Mouse (Mus musculus) ES-E14 (cell line): Measurements from ENCODE around the gene Gstp1. TPM values are rescaled to one million over a fixed set of nuclear protein-coding genes. Genes with fewer than 3 reads are reported as not detected.

Experiments
- DNase-seq: peaks from one replicate; pipeline ENCODE4 v3.0.0-alpha.2; 2013; ENCODE audit warnings: low read depth, low spot score
- H3K27ac ChIP-seq: 2 replicates; pipeline ENCODE4 v1.5.1; 2012; ENCODE audit warnings: low read depth, mild to moderate bottlenecking, low read length, moderate library complexity, mixed read lengths; ENCODE audit not compliant: poor library complexity, insufficient read depth, severe bottlenecking
- H3K36me3 ChIP-seq: 2 replicates; pipeline ENCODE4 v1.6.1; 2012; ENCODE audit warnings: mild to moderate bottlenecking, low read length, moderate library complexity, mixed read lengths; ENCODE audit not compliant: control insufficient read depth, poor library complexity, insufficient read depth, severe bottlenecking
- H3K4me1 ChIP-seq, 2 experiments: fragments of 150-350 bp in 1 of 2; sonication (generic) in 1 of 2; 2 replicates each; pipeline ENCODE4 v1.6.1; 2012; ENCODE audit warnings: low read length in 2 of 2, mild to moderate bottlenecking in 1 of 2, mixed read lengths in 1 of 2; ENCODE audit not compliant: control insufficient read depth in 2 of 2, insufficient read depth in 2 of 2, poor library complexity in 1 of 2
- H3K4me3 ChIP-seq, 2 experiments: fragments of 150-350 bp in 1 of 2; sonication (generic) in 1 of 2; 2 replicates each; pipeline ENCODE4 v1.5.1; 2012; ENCODE audit warnings: low read length in 2 of 2, low read depth in 1 of 2, mild to moderate bottlenecking in 1 of 2, mixed read lengths in 1 of 2; ENCODE audit not compliant: insufficient read depth in 1 of 2, poor library complexity in 1 of 2, severe bottlenecking in 1 of 2
- H3K9ac ChIP-seq: 2 replicates; pipeline ENCODE4 v1.6.1; 2012; ENCODE audit warnings: low read depth, mild to moderate bottlenecking, low read length, mixed read lengths; ENCODE audit not compliant: poor library complexity, insufficient read depth, severe bottlenecking
- H3K9me3 ChIP-seq: fragments of 150-350 bp; sonication (generic); 2 replicates; pipeline ENCODE4 v1.6.1; 2012; ENCODE audit warnings: low read depth, mild to moderate bottlenecking, low read length; ENCODE audit not compliant: control insufficient read depth, insufficient read depth
- CHD2 ChIP-seq: IDR thresholded peaks from 2 replicates; pipeline ENCODE4 v1.6.1; 2014; ENCODE audit warnings: mild to moderate bottlenecking, low read depth, low read length, inconsistent platforms
- HCFC1 ChIP-seq: IDR thresholded peaks from 2 replicates; pipeline ENCODE4 v1.6.1; 2012; ENCODE audit warnings: low read length, inconsistent platforms, borderline replicate concordance; ENCODE audit not compliant: insufficient read depth
- MAFK ChIP-seq: IDR thresholded peaks from 2 replicates; pipeline ENCODE4 v1.6.1; 2014; ENCODE audit warnings: mild to moderate bottlenecking, low read depth, low read length, inconsistent platforms; ENCODE audit not compliant: insufficient read depth
- ZC3H11A ChIP-seq: IDR thresholded peaks from 2 replicates; pipeline ENCODE4 v1.6.1; 2012; ENCODE audit warnings: low read depth, mild to moderate bottlenecking, inconsistent platforms, low read length, borderline replicate concordance
- ZNF384 ChIP-seq: IDR thresholded peaks from 2 replicates; pipeline ENCODE4 v1.6.1; 2012; ENCODE audit warnings: low read depth, low read length, inconsistent platforms
- in situ Hi-C, 2 experiments: fragments of 600-800 bp; cut with MboI; formaldehyde crosslinking; loops; one replicate each; pipeline ENCODE4 v1.15.1; 2025; ENCODE audit warnings: low sequenced_read_pairs in 2 of 2, inconsistent platforms in 1 of 2; ENCODE audit not compliant: unreplicated experiment in 2 of 2
- total RNA-seq: library from RNA; depleted of rRNA; stranded (reverse); fragments of 300-350 nt; gene quantifications from 2 replicates; pipeline ENCODE4 v1.2.3, GENCODE M21; 2012; rRNA removed

Gstp1 gene
- total RNA-seq, 1 experiment, result 146 TPM

DNA sequence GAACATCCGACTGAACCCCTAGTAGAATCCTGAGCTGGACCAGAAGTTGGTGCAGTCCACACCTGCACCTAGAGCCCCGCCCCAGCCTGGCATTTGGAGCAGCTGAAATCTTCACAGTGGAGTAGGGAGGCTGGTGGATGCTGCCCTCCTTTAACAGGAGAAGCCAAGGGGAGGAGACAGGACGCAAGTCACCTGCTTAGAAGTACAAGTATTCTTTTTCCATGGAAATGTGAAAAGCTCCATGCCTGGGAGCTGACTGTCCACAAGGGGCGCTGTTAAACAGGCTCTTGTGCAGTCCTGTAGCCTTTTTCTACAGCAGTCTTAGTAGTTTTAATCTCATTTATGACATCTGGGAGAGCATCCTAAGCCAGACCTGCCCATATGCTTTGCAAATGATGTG lies 49.0 kb downstream of the Gstp1 start:
- Histone ChIP-seq H3K9me3 (no peaks in the 10 kb centered on the region), H3K9ac (no peak overlapping the region), H3K36me3 (no peaks in the 10 kb centered on the region), H3K27ac (no peak overlapping the region), H3K4me1 (peaks cover 0 to 25% of the 10 kb centered on the region in 2 experiments; a peak in 2 of 4 replicates), H3K4me3 (no peak overlapping the region)
- no peak for TF ChIP-seq MAFK
- TF ChIP-seq ZC3H11A, result no peak
- TF ChIP-seq HCFC1, result no peak
- no peak for TF ChIP-seq CHD2
- no peak for TF ChIP-seq ZNF384
- DNase-seq, result peak; percentile 37
- in situ Hi-C loops, result no loop called here

DNA sequence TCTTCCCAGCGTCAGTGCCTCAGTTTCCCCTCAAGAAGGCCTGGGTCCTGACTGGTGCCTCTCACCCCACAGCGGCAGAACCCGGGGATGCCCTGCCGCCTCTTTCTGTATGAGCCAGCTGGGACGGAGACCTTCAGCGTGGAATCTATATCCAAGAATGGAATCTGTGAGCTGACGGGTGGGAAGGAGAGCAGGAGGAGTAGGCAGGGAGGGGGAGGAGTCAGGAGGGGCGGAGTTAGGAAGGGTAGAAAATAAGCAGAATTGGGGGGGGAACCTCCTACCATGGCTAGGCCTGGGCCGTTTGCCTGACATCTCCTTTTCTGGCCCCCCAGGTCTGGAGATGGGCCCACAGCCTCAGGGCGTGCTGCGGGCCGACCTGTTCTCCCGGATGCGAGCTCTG lies 49.7 kb downstream of the Gstp1 start:
- no peak overlapping the region for H3K4me3 ChIP-seq
- no peaks in the 10 kb centered on the region for H3K9me3 ChIP-seq
- H3K4me1 ChIP-seq, result peaks cover 0 to 27% of the 10 kb centered on the region in 2 experiments; a peak in 2 of 4 replicates
- no peaks in the 10 kb centered on the region for H3K36me3 ChIP-seq
- DNase-seq, result no peak
- no peak overlapping the region for H3K9ac ChIP-seq
- no peak overlapping the region for H3K27ac ChIP-seq
- in situ Hi-C loops, result no loop called here
- TF ChIP-seq ZC3H11A (no peak), CHD2 (no peak), HCFC1 (no peak), ZNF384 (no peak), MAFK (no peak)

DNA sequence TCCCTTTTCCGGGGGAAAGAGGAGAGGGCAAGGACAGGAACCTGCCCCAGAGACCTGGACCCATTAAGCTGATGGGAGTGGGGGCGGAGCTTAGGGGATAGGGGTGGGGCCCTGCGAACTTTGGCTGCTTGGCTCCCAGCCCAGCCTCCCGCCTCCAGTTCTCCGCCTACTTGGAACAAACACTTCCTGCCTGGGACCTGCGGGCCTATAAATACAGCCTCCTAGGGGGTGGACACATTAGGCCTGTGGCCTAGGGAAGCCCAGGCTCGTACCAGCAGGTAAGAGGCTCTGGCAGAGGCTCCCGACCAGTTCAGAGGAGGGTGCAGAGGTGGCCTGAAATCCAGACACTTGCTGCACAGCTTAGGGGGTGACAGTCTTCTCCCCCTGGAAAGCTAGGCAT lies 51.5 kb downstream of the Gstp1 start, which contains the start of gene Acy3:
Gene Acy3 (plus strand): TSS at position 237 of the 400 bp plus-strand sequence.
- DNase-seq, result peak; percentile 56
- Histone ChIP-seq H3K4me3 (0 out of 4 replicates have a peak within 1 kb of the TSS, but pooled peaks of 1 of the 2 experiments have one; percentile 10), H3K9ac (0 out of 2 replicates have a peak within 1 kb of the TSS, but pooled peaks have one; percentile 28), H3K4me1 (peaks cover 0 to 25% of the 10 kb centered on the region in 2 experiments; a peak in 2 of 4 replicates), H3K9me3 (no peaks in the 10 kb centered on the region), H3K36me3 (no peaks in the 10 kb centered on the region), H3K27ac (no peak within 1 kb of the TSS)
- TF ChIP-seq MAFK, result no peak
- no peak for TF ChIP-seq ZNF384
- no peak for TF ChIP-seq HCFC1
- TF ChIP-seq CHD2, result no peak
- TF ChIP-seq ZC3H11A, result no peak
- in situ Hi-C loops, result no loop called here

Other genes starting within 250 kb of the Gstp1 start
- 79.6 and 86.1 TPM in 2 replicates for gene Chka, start 186.2 kb downstream of the Gstp1 start, total RNA-seq
- gene Tcirg1, start 130.9 kb downstream of the Gstp1 start, total RNA-seq, result 55.2 and 75.8 TPM in 2 replicates
- gene Ndufs8, start 125.2 kb downstream of the Gstp1 start, total RNA-seq, result 134 and 135 TPM in 2 replicates
- gene Aldh3b1, start 108.2 kb downstream of the Gstp1 start, total RNA-seq, result 0.76 and 1.4 TPM in 2 replicates
- 3.9 and 9.5 TPM in 2 replicates for gene Unc93b1, start 102.8 kb downstream of the Gstp1 start, total RNA-seq
- gene Aldh3b3, start 79.3 kb downstream of the Gstp1 start, total RNA-seq, result not detected in 2 replicates
- gene Aldh3b2, start 65.7 kb downstream of the Gstp1 start, total RNA-seq, result 0.21 and 0.62 TPM in 2 replicates
- 2.1 and 2.4 TPM in 2 replicates for gene Acy3, start 51.4 kb downstream of the Gstp1 start, total RNA-seq
- not detected in 2 replicates for gene Tbx10, start 45.2 kb downstream of the Gstp1 start, total RNA-seq
- 22.4 and 27.2 TPM in 2 replicates for gene Nudt8, start 37.4 kb downstream of the Gstp1 start, total RNA-seq
- gene Gm49405, start 37.4 kb downstream of the Gstp1 start, total RNA-seq, result 1.9 and 4.0 TPM in 2 replicates
- 4.6 and 12.0 TPM in 2 replicates for gene Doc2g, start 34.7 kb downstream of the Gstp1 start, total RNA-seq
- 182 and 219 TPM in 2 replicates for gene Ndufv1, start 25.2 kb downstream of the Gstp1 start, total RNA-seq
- 67.4 and 138 TPM in 2 replicates for gene Gstp2, start 8.0 kb upstream of the Gstp1 start, total RNA-seq
- 3.4 and 3.9 TPM in 2 replicates for gene Gstp3, start 21.6 kb upstream of the Gstp1 start, total RNA-seq
- not detected in 2 replicates for gene Cabp2, start 43.6 kb upstream of the Gstp1 start, total RNA-seq
- gene Cdk2ap2, start 59.2 kb upstream of the Gstp1 start, total RNA-seq, result 39.6 and 42.7 TPM in 2 replicates
- 10.5 and 17.2 TPM in 2 replicates for gene Pitpnm1, start 62.0 kb upstream of the Gstp1 start, total RNA-seq
- 26.9 and 27.9 TPM in 2 replicates for gene Aip, start 87.9 kb upstream of the Gstp1 start, total RNA-seq
- 0.13 and 0.26 TPM in 2 replicates for gene Gpr152, start 101.8 kb upstream of the Gstp1 start, total RNA-seq
- gene Cabp4, start 106.0 kb upstream of the Gstp1 start, total RNA-seq, result 1.3 and 1.8 TPM in 2 replicates
- gene Coro1b, start 110.6 kb upstream of the Gstp1 start, total RNA-seq, result 73.8 and 85.3 TPM in 2 replicates
- gene Ptprcap, start 115.6 kb upstream of the Gstp1 start, total RNA-seq, result 9.5 and 15.1 TPM in 2 replicates
- gene Rps6kb2, start 125.4 kb upstream of the Gstp1 start, total RNA-seq, result 19.7 and 26.6 TPM in 2 replicates
- 2.3 and 3.3 TPM in 2 replicates for gene Carns1, start 137.5 kb upstream of the Gstp1 start, total RNA-seq
- gene Tbc1d10c, start 153.3 kb upstream of the Gstp1 start, total RNA-seq, result 2.9 and 3.5 TPM in 2 replicates
- 407 and 426 TPM in 2 replicates for gene Ppp1ca, start 154.1 kb upstream of the Gstp1 start, total RNA-seq
- 33.1 and 42.1 TPM in 2 replicates for gene Rad9a, start 163.7 kb upstream of the Gstp1 start, total RNA-seq
- gene Clcf1, start 176.3 kb upstream of the Gstp1 start, total RNA-seq, result 2.2 and 2.7 TPM in 2 replicates
- not detected in 2 replicates for gene AC109138.7, start 176.4 kb upstream of the Gstp1 start, total RNA-seq
- 6.2 and 8.7 TPM in 2 replicates for gene Pold4, start 193.9 kb upstream of the Gstp1 start, total RNA-seq
- gene Ssh3, start 231.2 kb upstream of the Gstp1 start, total RNA-seq, result 7.3 and 15.1 TPM in 2 replicates
- 5.5 and 8.8 TPM in 2 replicates for gene Ankrd13d, start 245.2 kb upstream of the Gstp1 start, total RNA-seq